Mouse (Mus musculus) lung, postnatal 14 days (tissue): ENCODE measurements at regions not wholly inside any gene's neighbourhood (a gene's known extent, or its start where the extent isn't known, plus 50 kb on each side); places are given as distances from the start of the nearest gene placed in this dataset.
"Not testable (repeated sequence)": the region's sequence is repeated elsewhere in the genome, so short reads cannot be mapped to it uniquely, and the experiment has no call there.

Experiments used
- DNase-seq: peaks from one replicate; pipeline ENCODE4 v3.0.0; 2021

- no peak for DNase-seq
Measured at GRCm38 (mm10) chrX:95366995-95367394, 77.7 kb downstream of the Amer1 start.

- DNase-seq: not testable (repeated sequence)
Measured at GRCm38 (mm10) chrX:95365326-95365725, 79.3 kb downstream of the Amer1 start.

- peak; percentile 1 for DNase-seq
Measured at GRCm38 (mm10) chrX:95359053-95359452, 85.6 kb downstream of the Amer1 start.
